Comparison of ENCODE assay signal across 8 mouse cellular contexts in the genomic region with DNA sequence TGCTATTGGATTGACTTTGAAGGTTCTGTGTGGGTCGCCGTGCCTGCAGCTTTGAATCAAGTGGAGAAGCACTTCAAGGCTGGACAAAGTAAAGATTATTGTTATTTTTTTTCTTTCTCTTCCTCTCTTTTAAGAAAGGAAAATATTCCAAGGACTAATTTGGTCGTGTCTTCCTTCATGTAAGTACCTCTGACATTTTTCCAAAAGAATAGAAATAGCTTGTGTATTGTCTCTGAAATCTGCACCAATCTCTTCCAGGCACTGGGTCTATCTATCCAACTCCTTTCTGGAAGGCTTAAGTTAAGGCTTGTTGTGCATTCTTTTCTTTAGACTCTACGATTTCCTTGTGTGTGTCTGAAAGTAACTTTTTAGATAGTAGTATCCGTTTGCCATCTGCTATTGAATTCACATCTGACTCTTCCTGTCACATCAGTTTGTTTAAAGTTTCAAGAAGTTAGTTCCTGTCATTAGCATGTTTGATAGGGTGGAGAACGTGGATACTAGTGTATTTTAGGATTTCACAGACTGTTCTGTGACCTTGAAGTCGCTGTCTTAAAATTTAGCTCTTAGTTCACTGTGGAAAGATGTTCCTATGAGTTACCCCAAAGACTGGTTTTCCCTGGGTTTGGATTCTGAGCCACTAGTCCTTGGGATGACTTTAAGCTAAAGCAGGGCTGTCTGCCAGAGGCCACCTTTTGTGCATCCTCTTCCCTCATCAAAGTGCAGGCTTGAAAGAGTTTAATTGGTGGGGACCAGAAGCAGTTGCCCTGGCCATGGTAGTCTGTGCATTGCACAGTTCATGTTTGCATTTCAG. TPM values are rescaled to one million over a fixed set of nuclear protein-coding genes. Genes with fewer than 3 reads are reported as not detected.
A peak's percentile ranks its signal among the peaks of the same experiment; 100 is the strongest.
DNase-seq lines count a peak whose midpoint lies in the region; ATAC-seq and TF ChIP-seq lines count a peak whose summit lies in the region.

No protein-coding gene starts in this region.

- H3K4me3 ChIP-seq in kidney, postnatal 0 days (replicated peaks; ENCODE audit: low read depth, low read length) = peak overlapping the region; percentile 68
- peak overlapping the region; percentile 54 for H3K4me3 ChIP-seq in embryonic facial prominence, embryonic 11.5 days (ENCODE audit: low read depth, low read length)
- H3K4me3 ChIP-seq in megakaryocyte, embryonic 14.5 days (replicated peaks) = peak overlapping the region; percentile 93

- 11% methylated on average over 7 of the region's 7 CpGs for WGBS in kidney, postnatal 0 days
- WGBS in embryonic facial prominence, embryonic 11.5 days = 10% methylated on average over 7 of the region's 7 CpGs

- peak overlapping the region; percentile 54 for H3K9ac ChIP-seq in kidney, postnatal 0 days (ENCODE audit: low read depth, low read length)
- peak overlapping the region; percentile 56 for H3K9ac ChIP-seq in embryonic facial prominence, embryonic 11.5 days (replicated peaks; ENCODE audit: low read length)

- intact Hi-C loops in heart, postnatal 36 days (cut with DNase I) = loop anchor here (1.0 to 10.0 kb wide), 5 partner anchors 47 to 1740 kb away; partner anchors contain the start of gene Cetn3
- intact Hi-C loops in left cerebral cortex, postnatal 36 days (cut with DNase I) = loop anchor here (2.0 to 10.0 kb wide), 9 partner anchors 132 to 1743 kb away; partner anchors contain the start of gene Cetn3

- H3K36me3 ChIP-seq in kidney, postnatal 0 days (ENCODE audit: insufficient read depth, low read length) = no peaks in the 10 kb centered on the region
- H3K36me3 ChIP-seq in embryonic facial prominence, embryonic 11.5 days (replicated peaks; ENCODE audit: control insufficient read depth, insufficient read depth, low read depth, low read length) = no peaks in the 10 kb centered on the region
- H3K36me3 ChIP-seq in megakaryocyte, embryonic 14.5 days (replicated peaks; ENCODE audit: low read length) = no peaks in the 10 kb centered on the region

- H3K4me1 ChIP-seq in kidney, postnatal 0 days (replicated peaks; ENCODE audit: insufficient read depth, low read length) = no peaks in the 10 kb centered on the region
- no peaks in the 10 kb centered on the region for H3K4me1 ChIP-seq in embryonic facial prominence, embryonic 11.5 days (ENCODE audit: control insufficient read depth, insufficient read depth, low read length)
- H3K4me1 ChIP-seq in megakaryocyte, embryonic 14.5 days = peaks cover 42% of the 10 kb centered on the region

- H3K9me3 ChIP-seq in kidney, postnatal 0 days (replicated peaks; ENCODE audit: low read length) = no peaks in the 10 kb centered on the region
- no peaks in the 10 kb centered on the region for H3K9me3 ChIP-seq in embryonic facial prominence, embryonic 11.5 days (replicated peaks; ENCODE audit: control insufficient read depth, low read length)
- H3K9me3 ChIP-seq in megakaryocyte, embryonic 14.5 days = no peaks in the 10 kb centered on the region

- TF ChIP-seq CTCF in kidney, postnatal 0 days (IDR thresholded peaks at IDR 0.05; ENCODE audit: low read depth) = no peak

- H3K27me3 ChIP-seq in kidney, postnatal 0 days (ENCODE audit: insufficient read depth, low read length) = no peaks in the 10 kb centered on the region
- no peaks in the 10 kb centered on the region for H3K27me3 ChIP-seq in embryonic facial prominence, embryonic 11.5 days (ENCODE audit: control insufficient read depth, insufficient read depth, low read length)
- no peaks in the 10 kb centered on the region for H3K27me3 ChIP-seq in megakaryocyte, embryonic 14.5 days (replicated peaks)

- no peak for ATAC-seq in kidney, postnatal 0 days (replicated peaks; ENCODE audit: low FRiP score, low read depth)
- ATAC-seq in embryonic facial prominence, embryonic 11.5 days (replicated peaks; ENCODE audit: insufficient number of reproducible peaks, low FRiP score, low TSS enrichment, low read depth) = no peak
- no peak for ATAC-seq in activated CD4-positive, CD25-positive, alpha-beta regulatory T cell, adult 4 months

- peak overlapping the region; percentile 62; the same call in 1 of the 2 replicates for H3K27ac ChIP-seq in kidney, postnatal 0 days
- H3K27ac ChIP-seq in embryonic facial prominence, embryonic 11.5 days (replicated peaks; ENCODE audit: low read depth, low read length) = no peak overlapping the region

- DNase-seq in kidney, postnatal 0 days (ENCODE audit: low spot score) = no peak
- no peak for DNase-seq in kidney, adult 8-10 months
- no peak for DNase-seq in embryonic facial prominence, embryonic 11.5 days (ENCODE audit: low spot score)
- peak; percentile 31 to 56 for DNase-seq in heart, postnatal 36 days
- no peak for DNase-seq in right cerebral cortex, postnatal 14 days
- no peak for DNase-seq in left cerebral cortex, postnatal 36 days (ENCODE audit: low spot score in 2 of 2)

- peak overlapping the region; percentile 79 for H3K4me2 ChIP-seq in kidney, postnatal 0 days (ENCODE audit: low read length)
- H3K4me2 ChIP-seq in embryonic facial prominence, embryonic 11.5 days (ENCODE audit: low read depth, low read length) = peak overlapping the region; percentile 72

RNA-seq across cellular contexts. Expression of gene Mef2c, which starts 21.3 kb away (rescaled TPM):
- 51.8 and 55.1 TPM in 2 replicates for polyA plus RNA-seq in kidney, postnatal 0 days (2015; fragmentation: Nextera tagmentation; extraction: Ambion mirVana)
- polyA plus RNA-seq in embryonic facial prominence, embryonic 11.5 days (2014; fragmentation: Nextera tagmentation; extraction: Ambion mirVana) = 29.8 and 35.0 TPM in 2 replicates
- total RNA-seq in heart, postnatal 36 days (2021) = 10 to 100 TPM; 57.7 to 73.6 TPM
- 27.1 and 31.6 TPM in 2 replicates for polyA plus RNA-seq in megakaryocyte, embryonic 14.5 days (2012; ENCODE audit: insufficient read depth, low replicate concordance)
- 100 to 1,000 TPM; 620 to 698 TPM for total RNA-seq in left cerebral cortex, postnatal 36 days (2021)
- polyA plus RNA-seq in activated CD4-positive, CD25-positive, alpha-beta regulatory T cell, adult 4 months (2017; shearing (Covaris generic)) = 1 to 10 TPM; 1.3 to 8.5 TPM

Comparison
In these comparisons a context has a peak if more than half of its experiments do, and no peak if none do; other contexts are left out.
1. DNase-seq: peak in heart, postnatal 36 days (2 of 2); none in kidney, postnatal 0 days (single experiment), kidney, adult 8-10 months (0 of 2), embryonic facial prominence, embryonic 11.5 days (single experiment), right cerebral cortex, postnatal 14 days (single experiment) and left cerebral cortex, postnatal 36 days (0 of 2).
2. Peak in every context shown above with its lines, with median percentiles within 50 percentile points of each other: H3K4me3 ChIP-seq.